Mouse (Mus musculus): ENCODE results near the gene Dydc2.

Gene Dydc2

DNA sequence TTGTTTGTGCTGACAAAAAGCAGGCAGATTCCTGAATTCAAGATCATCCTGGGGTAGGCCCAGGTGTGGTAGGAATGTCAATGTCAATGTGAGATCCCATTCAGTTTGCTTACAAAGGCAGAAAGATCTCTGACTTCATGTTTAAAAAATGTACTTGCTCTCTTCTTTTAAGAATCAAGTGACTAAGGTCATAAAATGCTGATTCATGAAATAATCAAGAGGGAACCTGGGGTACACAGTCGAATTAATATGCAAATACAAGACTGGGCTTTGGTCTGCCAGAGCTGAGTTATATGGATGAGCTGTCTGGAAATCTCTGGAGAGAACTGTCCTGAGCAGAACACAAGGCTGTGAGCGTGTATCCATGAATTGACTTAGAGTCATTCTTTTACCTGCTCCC lies 21.6 kb downstream of the Dydc2 start:
- in situ Hi-C loops (cut with MboI; ENCODE audit: low sequenced_read_pairs): no loop called here

DNA sequence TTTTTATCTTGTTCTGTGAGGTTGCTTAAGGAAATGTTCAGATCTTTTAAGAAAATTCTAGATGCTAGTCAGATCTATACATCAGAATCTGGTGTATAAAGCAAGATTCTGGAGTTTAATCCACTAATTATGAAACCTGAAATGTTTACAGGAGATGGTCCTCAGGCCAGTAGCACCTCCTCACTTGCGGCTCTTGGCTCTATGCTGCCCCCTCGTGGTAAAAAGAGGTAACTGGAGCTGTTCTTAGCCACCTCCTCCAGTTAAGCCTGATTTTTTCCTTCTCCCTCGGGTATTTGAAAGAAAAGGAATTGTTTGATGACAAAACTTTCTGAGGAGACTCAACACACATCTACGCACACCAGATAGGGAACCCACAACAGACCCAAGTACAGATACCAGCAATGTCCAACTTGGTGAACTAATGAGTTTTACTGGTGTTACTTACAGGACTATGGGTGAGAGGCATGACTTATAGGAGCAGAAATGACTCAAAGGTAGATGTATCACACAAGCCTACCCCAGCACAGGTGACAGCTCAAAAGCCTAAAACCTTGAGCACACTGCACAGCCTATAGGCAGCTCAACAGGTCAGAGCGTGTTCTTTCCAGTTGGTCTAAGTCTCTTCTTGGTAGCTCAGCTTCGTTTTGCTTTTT lies 33.7 kb downstream of the Dydc2 start:
- in situ Hi-C loops (cut with MboI; ENCODE audit: low sequenced_read_pairs): no loop called here

DNA sequence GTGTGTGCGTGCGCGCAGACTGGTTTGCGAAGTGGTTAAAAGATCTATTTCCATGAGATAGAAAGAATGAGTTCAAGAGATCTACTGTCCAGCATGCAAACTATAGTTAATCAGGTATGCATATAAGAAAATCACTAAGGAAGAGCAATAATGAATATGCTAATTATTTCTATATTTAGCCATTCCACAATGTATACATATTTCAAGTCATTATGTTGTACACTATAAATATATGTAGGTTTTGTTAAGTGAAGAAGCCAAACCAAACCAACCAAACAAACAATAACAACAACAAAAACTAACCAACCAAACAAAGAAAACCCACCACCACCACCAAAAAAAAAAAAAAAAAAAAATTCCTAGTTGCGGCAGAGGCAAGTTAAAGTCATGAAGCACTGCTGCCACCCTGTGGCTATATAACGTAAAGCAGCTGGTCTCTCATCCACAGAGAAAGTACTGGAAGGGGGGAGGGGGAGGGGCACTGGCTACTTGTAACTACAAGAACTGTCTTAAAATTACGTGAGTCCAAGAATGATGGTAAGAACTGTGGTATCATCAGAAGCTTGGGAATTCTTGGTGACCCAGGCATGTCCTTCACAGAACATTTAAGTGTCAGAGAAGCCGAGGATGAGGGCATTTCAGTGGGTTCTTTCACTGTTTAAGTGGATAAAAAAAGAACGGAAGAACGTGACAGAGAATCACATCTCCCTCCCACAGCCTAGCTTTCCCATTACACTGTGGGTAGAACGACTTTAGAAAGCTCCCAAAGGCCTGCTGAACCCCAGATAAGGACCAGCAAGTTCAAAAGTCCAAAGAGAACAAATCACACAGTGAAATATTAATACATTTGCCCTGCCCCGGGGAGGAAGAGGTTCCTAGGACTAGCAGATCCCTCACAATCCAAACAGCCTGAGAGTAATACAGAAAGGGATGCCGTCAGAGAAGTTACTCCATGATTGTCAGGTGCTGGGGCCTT lies 35.6 kb downstream of the Dydc2 start:
- in situ Hi-C loops (cut with MboI; ENCODE audit: low sequenced_read_pairs): loop anchor here (5.0 kb wide), 2 partner anchors 56 to 121 kb away; no protein-coding TSS in a partner anchor

DNA sequence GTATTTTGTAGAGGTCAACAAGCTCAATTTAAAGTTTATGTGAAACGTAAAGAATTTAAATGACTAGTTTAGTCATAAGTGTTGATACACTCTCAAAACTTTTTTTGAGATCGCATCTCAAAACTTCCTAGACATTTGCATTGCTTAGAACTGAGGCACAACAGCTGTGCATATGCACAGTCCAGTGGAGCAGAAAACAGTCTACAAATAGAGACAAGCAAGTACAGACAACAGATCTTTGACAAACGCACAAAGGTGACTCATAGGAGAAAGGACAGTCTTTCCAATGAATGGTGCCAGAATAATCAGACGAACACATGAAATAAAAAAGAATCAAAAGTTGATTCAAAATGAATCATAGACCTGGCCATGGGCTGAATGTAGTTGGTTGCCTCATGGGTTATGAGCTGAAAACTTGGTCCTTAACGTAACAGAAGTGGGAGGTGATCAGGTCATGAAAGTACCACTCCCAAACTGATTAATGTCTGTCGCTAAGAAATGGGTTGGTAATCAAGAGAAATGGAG lies 38.0 kb downstream of the Dydc2 start:
- in situ Hi-C loops (cut with MboI; ENCODE audit: low sequenced_read_pairs): loop anchor here (5.0 kb wide), 2 partner anchors 54 to 119 kb away; no protein-coding TSS in a partner anchor

GRCm38 (mm10) chr14:41029303-41029702 lies 39.7 kb downstream of the Dydc2 start:
- in situ Hi-C loops (cut with MboI; ENCODE audit: low sequenced_read_pairs): no loop called here

DNA sequence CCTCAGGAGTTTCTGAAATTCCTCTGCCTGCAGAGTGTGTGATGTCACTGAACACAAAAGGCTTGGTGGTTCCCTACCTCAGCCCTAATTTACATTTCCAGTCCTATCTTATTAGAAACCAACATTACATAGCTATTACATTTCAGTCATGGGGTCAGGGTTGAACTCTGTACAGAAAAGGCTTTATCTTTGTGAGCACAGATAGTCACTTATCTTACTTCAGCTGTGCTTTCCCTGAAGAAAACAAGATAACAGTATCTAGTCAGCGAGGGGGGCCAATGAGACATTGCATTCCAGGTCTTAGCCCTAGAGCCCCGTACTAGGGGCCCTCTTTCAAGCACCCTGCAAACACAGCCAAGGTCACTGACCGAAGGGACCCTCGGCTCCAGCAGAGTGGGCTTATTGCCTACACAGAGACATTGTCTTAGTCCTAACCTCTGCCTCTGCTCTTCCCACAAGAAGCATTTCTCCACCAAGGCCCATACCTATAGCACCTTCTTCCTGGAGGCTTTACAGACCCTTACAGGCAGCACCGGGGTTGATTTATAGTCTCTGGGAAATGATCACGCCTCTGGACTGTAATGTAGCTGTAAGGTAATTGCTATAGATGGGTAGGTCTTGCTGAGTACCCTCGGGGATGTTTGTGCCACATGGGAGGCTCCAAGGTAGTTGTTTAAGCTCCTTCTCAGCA lies 43.3 kb downstream of the Dydc2 start:
- in situ Hi-C loops (cut with MboI; ENCODE audit: low sequenced_read_pairs): no loop called here

- in situ Hi-C loops (cut with MboI; ENCODE audit: low sequenced_read_pairs): no loop called here
Measured at GRCm38 (mm10) chr14:41025087-41025486, 43.9 kb downstream of the Dydc2 start.

DNA sequence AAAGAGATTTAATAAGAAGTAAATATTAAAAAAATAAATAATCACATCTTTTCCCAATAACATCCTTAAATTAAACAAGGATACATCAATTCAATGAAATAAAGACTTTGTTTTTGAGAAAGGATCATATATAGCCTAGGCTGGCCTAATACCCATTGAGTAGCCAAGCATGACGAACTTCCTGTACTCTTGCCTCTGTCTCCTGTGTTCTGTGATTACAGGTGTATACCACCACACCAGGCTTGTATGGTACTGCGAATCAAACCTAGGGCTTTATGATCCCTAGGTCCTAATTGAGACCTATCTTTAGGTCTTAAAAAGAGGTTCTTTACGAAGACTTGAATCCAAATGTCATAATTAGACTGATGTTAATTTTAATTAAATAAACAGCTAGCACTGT lies 47.8 kb downstream of the Dydc2 start:
- in situ Hi-C loops (cut with MboI; ENCODE audit: low sequenced_read_pairs): no loop called here

GRCm38 (mm10) chr14:41017460-41017859 lies 51.5 kb downstream of the Dydc2 start:
- in situ Hi-C loops (cut with MboI; ENCODE audit: low sequenced_read_pairs): no loop called here

DNA sequence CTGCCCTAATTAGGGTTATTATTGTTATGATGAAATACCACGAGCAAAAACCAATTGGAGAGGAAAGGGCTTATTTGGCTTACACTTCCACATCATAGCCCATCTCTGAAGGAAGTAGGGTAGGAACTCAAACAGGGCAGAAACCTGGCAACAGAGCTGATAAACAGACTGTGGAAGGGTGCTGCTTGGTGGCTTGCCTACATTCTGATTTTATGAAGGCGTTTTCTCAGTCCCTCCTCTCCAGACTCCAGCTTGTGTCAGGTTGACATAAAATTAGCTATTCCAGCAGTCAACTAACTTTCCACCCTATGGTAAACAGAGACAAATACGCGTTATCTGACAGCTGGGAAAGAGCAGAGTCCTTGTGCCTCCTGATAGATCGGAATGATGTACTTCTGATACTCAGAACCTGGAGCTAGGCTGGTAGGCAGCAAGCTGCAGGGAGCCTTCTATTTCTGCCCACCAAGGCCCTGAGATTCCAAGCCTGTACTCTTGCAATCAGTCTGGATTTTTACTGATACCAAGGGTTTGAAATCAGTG lies 54.2 kb downstream of the Dydc2 start:
- in situ Hi-C loops (cut with MboI; ENCODE audit: low sequenced_read_pairs): no loop called here

DNA sequence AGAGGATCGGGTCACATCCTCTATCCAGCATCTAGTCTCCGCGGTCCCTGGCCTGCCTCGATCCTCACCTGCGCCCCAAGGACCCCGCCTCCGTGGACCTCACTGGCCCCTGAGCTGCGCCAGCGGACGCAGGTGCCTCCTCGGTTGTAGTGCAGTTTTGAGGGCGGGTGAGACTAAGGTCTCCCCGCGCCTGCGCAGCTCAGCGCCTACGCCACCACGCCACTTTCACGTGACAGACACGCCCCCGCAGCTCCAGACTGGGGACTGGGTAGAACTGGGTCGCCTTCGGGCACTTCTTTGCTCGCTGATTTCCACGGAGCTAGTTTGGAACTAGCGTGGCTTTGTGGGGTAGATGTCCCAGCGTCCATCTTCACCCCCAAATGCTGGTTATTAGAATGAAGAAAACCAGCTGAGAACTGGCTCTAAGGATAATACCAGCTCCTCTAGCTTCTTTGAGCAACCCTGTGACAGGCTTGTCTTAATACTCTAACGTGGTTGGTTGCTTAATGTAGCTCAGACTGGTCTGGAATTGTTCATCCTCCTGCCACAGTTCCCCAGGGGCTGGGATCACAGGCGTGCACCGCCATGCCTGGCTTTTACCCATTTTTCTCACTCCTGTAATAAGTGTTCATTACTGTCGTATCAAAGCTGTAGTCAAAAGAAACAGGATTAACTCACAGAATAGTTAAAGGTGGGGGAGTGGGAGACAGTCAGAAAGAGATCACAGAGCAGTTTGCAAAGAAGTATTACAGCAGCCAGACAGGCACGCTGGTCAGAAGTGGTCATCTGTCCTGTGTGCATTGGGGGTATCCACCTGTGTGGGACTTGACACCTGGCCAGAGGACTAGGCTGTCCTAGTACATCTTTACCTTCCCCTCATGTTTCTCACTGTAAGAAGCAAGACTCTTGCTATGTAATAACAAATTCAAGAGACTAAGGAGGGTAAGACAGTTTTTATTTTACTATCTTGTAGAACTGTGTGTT lies 55.1 kb downstream of the Dydc2 start, which contains the start of gene Fam213a:
Fam213a (minus strand) TSS at position 159 of the 984 bp plus-strand sequence.
- in situ Hi-C loops (cut with MboI; ENCODE audit: low sequenced_read_pairs): no loop called here

- in situ Hi-C loops (cut with MboI; ENCODE audit: low sequenced_read_pairs): no loop called here
Measured at GRCm38 (mm10) chr14:41013143-41013542, 55.9 kb downstream of the Dydc2 start.

DNA sequence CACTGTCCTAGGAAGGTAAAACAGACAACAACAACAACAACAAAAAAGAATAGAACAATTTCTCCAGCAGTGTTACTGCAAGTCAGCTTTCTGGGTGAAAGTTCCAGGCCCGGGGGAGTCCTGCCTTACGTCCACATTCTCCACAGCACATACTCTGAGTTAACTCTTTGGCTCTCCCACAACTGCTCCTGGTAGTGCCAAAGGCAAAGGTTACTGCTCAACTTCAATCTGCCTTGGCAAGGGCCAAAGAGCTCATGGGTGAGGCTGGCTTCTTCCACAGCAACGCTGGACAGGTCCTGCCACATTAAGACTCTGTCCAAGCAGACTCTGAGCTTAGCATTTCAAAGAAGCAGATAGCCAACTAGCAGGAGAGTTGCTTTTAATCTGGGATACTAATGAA lies 57.1 kb downstream of the Dydc2 start:
- in situ Hi-C loops (cut with MboI; ENCODE audit: low sequenced_read_pairs): no loop called here

DNA sequence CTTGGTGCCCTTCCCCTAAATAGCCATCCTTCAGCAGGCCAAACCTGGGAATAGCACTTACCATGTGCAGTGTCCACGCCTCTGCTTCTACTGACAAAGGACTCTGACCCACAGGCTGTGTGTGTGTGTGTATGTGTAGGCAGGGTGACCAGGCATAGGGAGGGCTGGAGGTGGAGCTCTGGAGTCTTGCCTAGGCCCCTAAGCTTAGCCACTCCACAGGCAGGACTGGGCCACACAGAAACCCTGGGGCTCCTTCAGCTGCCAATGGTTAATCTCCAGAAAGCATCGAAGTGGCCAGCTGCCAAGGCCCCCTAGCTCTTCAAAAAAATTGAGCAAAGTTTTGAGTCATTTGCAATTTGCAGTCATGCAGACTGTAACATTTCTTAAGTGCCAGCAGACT lies 60.9 kb downstream of the Dydc2 start:
- in situ Hi-C loops (cut with MboI; ENCODE audit: low sequenced_read_pairs): no loop called here

DNA sequence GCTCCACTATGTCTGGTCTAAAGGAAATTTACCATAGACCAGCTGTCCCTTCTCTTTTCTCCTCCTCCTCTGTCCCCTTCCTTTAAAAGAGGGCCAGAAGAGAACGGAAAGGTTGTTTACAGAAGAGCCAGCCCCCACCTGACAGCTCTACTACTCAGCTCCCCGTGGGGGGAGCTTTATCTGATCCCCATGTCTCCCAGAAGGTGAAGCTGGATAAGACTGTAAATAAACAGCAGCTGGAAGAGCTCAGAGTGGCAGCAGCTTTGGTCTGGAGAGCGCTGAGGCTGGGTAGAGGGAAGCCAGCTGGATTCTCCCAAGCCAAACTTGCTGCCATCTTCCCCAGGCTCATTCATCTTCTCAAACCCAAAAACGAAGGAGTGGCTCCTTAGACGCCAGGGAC lies 61.4 kb downstream of the Dydc2 start:
- in situ Hi-C loops (cut with MboI; ENCODE audit: low sequenced_read_pairs): no loop called here

- in situ Hi-C loops (cut with MboI; ENCODE audit: low sequenced_read_pairs): no loop called here
Measured at GRCm38 (mm10) chr14:41006899-41007298, 62.1 kb downstream of the Dydc2 start.

- in situ Hi-C loops (cut with MboI; ENCODE audit: low sequenced_read_pairs): no loop called here
Measured at GRCm38 (mm10) chr14:41006263-41006662, 62.7 kb downstream of the Dydc2 start.

GRCm38 (mm10) chr14:41005716-41006115 lies 63.3 kb downstream of the Dydc2 start:
- in situ Hi-C loops (cut with MboI; ENCODE audit: low sequenced_read_pairs): no loop called here

All from CH12F3 (cell line).